Mouse (Mus musculus) kidney, postnatal 36 days (tissue): ENCODE measurements around the gene Gsk3a.
"Not testable (repeated sequence)": the region's sequence is repeated elsewhere in the genome, so short reads cannot be mapped to it uniquely, and the experiment has no call there.

ENCODE experiments used
- DNase-seq, 2 experiments: peaks; one replicate each; pipeline ENCODE4 v3.0.0; 2021 to 2022; ENCODE audit warnings: mixed read lengths in 2 of 2

Gene Gsk3a

DNA sequence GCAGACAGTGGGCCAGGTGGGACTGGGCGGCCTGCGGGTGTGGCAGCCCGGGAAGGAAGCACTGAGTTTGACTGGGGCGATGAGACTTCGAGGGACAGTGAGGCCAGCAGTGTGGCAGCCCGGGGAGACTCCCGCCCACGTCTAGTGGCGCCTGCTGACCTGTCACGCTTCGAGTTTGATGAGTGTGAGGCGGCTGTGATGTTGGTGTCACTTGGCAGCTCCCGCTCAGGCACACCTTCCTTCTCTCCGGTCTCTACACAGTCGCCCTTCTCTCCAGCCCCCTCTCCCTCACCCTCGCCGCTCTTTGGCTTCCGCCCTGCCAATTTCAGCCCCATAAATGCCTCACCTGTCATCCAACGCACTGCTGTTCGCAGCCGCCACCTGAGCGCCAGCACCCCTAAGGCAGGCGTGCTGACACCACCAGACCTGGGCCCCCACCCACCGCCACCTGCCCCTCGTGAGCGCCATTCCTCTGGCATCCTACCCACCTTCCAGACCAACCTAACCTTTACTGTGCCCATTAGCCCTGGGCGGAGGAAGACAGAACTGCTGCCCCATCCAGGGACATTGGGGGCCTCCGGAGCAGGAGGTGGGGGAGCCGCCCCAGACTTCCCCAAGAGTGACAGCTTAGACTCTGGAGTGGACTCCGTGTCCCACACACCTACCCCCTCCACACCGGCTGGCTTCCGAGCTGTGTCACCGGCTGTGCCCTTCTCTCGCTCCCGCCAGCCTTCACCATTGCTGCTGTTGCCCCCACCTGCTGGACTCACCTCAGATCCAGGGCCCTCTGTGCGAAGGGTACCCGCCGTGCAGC lies 35.0 kb upstream of the Gsk3a start:
- no peak for DNase-seq

DNA sequence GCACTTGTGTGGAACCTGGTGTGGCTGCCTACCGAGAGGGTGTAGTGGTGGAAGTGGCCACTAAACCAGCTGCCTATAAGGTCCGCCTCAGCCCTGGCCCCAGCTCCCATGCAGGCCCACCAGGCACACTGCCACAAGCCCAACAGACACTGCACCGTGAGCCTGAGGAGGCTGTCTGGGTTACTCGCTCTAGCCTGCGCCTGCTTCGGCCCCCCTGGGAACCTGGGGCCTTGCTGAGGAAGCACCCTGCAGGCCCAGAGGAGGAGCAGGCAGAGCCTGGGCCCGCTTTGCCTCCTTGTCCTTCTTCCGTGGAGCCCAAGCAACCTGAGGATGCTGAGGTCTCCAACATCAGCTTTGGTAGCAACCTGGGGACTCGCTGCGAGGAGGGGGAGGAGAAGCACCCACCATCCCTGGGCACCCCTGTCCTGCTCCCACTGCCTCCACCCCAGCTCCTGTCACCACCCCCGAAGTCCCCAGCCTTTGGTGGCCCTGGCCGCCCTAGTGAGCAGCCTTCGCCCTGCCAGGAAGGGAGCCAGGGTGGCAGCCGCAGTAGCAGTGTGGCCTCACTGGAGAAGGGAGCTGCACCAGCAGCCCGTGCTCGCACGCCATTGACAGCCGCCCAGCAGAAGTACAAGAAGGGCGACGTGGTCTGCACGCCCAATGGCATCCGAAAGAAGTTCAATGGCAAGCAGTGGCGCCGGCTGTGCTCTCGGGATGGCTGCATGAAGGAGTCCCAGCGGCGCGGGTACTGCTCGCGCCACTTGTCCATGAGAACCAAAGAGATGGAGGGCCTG lies 34.2 kb upstream of the Gsk3a start:
- DNase-seq: no peak

DNA sequence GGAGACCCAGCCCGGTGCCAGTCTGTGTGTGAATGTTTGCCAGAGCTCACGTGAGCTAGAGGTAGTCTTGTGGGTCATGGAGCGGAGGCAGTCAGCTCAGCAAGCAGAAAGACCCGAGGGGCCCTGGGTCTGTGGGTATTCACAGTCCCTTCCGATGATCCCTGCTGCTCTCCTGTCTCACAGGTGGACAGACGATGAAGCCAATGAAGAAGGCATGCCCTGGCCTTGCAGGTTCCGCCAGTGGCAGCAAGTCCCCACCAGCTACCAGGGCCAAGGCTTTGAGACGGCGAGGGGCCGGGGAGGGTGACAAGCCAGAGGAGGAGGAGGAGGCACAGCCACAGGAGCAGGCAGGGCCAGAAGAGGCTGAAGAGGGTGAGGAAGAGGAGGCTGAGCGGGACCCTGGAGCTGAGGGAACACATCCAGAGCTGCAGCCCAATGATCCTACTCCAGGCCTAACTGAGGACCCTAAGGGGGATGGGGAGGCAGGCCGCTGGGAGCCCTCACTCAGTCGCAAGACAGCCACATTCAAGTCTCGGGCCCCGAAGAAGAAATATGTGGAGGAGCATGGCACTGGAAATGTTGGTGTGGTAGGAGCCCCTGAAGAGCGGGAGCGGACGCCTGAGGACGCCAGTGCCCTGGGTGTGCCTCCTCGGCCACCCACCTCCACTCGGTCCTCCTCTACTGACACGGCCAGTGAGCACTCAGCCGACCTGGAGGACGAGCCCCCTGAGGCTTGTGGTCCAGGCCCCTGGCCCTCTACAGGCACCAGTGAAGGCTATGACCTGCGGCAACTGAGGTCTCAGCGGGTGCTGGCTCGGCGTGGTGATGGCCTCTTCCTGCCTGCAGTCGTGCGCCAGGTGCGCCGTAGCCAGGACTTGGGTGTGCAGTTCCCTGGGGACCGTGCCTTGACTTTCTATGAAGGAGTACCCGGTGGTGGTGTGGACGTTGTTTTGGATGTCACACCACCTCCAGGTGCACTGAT lies 33.3 kb upstream of the Gsk3a start:
- DNase-seq: no peak

DNA sequence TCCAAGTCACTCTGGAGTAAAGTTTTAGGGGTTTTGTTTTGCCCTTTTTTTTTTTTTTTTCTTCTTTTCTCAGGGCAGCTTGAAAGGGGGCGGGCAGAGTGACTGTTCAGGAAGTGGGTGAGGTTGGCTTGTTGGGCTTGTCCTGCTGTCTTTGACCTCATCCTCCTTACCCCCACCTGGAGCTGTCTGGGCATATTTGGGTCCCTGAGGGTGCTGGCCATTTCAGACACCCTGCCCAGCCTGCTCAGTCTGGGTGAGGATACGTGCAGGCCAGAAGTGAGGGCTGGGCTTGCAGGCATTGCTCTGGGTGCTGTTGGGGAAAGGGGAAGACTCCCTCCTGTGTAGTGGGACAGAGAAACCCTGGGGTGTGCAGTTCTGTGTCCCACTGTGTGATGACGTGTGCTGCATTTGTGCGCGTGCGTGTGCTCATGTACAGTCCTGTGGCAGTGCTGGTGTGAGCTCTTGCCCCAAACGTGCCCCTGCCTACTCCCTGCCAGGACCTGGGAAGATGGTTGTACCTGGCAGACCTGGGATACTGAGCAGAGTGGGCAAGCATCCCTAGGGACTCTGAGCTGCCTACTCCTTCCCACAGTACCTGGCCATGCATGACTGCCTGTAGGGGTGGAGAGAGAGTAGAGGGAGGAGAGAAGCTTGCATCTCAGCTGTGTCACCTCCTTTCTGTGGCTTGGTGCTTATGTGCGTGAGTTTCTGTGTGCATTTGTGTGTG lies 32.1 kb upstream of the Gsk3a start:
- DNase-seq: peak in 1 of 2 experiments; percentile 59

DNA sequence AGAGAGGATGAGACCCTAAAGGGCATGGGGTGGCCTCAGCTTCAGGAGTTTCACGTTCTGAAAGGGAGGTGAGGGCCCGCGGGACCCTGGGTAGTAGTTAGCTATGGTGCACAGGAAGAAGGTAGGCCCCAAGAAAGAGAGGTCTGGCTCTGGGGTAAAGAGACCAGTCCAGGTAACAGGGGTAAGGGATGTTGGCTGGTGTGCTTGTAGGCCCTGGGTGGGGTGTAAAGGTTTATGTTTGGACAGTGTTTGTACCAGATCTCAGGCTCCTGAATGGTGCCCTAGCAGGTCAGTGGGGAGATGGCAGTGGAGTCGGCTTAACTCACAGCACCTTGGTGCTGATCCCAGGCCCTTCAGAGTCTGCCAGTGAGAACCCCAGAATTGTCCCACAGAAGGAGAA lies 31.4 kb upstream of the Gsk3a start:
- no peak for DNase-seq

DNA sequence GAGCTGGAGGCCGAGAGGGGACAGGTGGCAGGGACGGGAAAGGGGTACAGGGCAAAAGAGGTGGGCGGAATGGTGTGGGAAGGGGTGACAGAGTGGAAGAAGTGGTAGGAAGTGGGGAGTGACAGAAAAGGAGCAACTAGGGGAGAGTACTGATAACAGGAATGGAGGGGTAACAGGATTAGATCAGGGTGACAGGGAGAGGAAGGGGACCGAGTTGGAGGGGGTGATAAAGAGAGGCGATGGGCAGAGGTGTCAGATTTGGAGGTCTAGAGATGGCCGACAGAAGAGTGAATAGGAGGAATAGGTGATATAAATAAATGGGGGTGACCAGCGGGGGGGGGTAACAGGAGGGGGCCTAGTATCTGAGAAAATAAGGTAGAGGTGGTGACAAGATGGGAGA lies 30.9 kb upstream of the Gsk3a start:
- DNase-seq: no peak

DNA sequence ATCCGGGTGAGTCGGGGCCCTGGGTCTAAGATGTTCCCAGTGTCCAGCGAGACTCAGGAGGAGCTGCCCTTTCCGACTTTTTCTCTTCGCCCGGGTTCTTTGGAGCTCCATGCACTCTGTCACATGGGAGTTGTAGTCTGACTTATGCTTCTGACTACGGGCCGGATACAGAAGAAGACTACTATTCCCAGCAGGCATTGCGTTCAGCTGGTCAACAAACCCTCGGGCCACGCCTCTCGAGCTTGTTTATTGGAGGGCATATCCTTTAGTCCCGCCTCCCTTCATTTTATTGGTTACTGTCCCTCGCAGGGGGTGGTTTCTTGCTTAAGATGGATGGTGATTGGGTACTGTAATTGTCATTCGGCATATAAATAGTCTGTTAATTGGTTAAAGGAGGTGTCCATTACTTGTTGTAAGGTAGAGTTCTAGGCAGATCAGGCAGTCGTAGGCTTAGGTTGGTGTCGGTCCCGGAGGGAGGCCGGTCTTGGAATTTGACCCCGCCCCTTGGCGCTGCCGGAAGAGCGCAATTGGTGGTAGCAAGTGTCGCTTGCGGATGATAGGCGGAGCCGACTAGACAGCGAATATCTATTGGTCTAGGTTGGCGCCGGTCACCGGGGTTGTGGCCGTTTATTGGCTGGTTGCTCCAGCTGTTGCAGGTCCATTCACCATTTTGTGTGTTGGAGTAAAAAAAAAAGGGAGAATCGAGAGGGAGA lies 30.3 kb upstream of the Gsk3a start:
- peak; percentile 99 to 100 for DNase-seq

DNA sequence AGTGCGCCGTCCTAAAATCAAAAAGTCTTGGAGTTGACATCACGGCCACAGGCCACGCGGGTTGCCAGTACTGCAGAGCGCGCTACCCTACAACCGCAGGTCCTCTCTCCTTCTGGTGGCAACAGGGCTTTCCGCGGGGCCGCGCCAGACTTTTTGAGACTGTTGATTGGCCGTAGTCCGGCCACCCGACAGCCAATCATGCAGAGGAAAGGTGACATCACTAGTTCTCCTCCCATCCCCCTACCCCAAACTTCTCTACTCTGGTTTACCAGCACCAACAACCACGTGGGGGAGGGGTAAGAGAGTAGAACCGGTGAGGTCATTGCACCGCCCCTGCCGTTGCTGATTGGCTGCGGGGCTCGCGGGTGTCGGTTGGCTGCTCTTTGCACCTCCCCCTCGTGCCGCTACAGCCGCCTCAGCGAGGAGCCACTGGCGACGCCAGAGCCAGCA lies 29.7 kb upstream of the Gsk3a start, which contains the start of gene Cic:
TSS of gene Cic (plus strand) at position 404 of the 450 bp plus-strand sequence.
- peak; percentile 98 to 100 for DNase-seq

DNA sequence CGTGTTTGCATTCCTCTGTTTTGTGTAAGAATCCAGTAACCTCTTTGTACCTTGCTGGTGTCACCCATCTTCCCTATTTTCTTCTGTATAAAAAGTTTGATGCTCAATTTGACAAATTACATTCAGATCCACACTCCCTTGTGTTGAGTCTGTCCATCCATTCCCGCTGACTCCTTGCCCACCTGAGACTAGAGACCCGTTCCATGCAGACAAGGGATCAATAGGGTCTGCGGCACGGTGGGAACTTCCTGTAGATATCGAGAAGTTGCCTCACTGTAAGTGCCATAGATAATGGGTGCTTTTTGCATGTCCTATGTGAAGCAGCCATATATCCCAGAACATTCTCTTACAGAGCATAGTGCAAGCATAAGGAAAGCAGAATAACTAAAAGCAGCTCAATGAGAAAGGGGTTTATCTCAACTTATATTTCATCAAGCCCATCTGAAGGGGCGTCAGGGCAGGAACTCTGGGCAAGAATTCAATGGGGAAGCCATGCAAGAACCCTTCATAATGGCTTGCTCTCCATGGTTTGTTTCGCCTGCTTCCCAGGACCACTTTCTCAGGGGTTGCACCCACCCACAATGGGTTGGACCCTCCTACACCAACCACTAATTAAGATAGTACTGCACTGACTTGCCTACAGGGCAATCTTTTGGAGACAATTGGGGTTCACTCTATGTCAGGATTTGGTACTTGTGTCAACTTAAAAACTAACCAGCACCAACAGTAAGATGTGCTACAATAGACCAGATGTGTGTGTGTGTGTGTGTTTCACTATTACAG lies 28.7 kb upstream of the Gsk3a start:
- DNase-seq: no peak

DNA sequence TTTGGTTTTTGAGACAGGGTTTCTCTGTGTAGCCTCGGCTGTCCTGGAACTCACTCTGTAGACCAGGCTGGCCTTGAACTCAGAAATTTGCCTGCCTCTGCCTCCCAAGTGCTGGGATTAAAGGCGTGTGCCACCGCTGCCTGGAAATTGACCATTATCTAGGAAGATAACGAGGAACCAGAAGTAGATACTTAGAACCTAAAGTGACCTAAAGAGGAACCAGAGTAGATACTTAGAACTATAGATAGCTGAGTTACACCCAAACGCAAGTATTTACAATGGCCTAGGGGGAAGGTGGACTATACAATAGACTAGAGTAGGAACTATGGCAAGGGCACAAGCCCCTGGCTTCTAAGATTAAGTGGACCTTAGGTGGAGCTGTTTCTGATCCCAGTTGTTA lies 28.1 kb upstream of the Gsk3a start:
- DNase-seq: not testable (repeated sequence)

DNA sequence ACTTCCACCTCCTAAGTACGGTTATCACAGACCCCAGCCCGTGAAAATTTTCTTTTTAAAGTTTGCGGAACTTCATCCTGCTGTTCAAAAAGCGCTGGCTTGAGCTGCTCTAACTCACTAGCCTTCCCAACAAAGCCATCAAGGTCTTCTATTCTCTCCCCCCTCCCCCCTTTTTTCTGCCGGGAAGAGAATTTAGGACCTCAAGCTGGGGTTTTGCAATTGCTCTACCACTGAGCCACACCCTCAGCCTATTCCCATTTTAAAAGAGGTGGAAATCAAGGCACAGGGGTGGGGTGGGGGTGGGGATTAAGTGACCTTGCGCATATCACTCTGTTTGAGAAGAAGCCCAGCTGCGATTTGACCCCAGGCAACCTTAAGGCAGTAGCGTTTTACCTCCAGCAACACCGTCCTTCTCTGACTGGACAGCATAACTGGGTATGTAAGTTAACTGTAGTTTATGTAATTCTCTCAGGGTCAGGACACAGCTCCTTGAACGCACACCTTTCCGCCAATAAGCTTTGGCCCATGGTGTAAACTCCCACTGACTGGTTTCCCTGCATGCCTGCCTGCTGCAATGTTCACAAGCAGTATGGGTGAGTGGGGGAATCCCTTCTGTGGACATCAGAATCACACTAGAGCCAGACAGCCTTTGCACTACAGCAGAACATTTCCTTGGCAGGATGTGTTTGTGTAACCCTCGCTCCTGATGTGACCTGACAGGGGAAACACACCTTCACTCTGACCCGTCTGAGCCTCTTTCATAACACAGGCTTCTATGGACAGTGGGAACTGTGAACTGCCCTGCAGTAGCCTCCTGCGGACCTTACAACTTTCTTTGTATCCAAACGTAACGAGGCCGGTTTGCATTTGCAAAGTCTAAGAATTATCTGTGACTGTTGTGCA lies 26.6 kb upstream of the Gsk3a start:
- no peak for DNase-seq

DNA sequence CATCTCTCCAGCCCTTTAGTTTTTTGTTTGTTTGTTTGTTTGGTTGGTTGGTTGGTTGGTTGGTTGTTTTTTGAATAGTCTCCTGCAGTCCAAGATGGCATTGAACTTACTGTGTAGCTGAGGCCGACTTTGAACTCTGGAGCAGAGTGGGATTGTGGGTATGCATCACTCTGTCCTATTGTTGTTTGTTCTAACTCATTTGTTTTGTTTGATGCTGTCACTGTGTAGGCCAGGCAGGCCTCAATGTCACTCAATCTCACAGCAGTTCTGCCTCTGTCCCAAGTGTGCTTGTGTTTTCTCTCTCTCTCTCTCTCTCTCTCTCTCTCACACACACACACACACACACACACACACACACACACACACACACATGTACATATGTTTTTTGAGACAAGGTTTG lies 24.2 kb upstream of the Gsk3a start:
- DNase-seq: no peak

DNA sequence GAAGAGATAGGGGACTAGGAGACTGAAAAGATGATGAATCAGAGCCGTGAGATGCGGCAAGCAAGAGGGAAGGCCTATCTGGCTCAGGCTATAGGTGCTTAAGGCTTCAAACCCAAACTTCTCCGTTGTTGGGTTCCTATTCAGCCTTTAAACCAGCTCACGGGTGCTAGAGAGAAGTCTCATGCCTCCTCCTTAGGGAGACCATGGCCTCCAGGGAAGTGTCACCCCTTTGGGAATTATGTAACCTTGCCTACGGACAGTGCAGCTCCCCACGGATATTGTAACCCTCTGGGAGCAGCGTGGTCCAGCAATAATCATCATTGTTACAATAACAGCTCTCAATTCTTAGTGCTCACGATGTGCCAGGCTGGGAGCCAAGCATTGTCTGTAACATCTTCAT lies 14.2 kb upstream of the Gsk3a start:
- no peak for DNase-seq

DNA sequence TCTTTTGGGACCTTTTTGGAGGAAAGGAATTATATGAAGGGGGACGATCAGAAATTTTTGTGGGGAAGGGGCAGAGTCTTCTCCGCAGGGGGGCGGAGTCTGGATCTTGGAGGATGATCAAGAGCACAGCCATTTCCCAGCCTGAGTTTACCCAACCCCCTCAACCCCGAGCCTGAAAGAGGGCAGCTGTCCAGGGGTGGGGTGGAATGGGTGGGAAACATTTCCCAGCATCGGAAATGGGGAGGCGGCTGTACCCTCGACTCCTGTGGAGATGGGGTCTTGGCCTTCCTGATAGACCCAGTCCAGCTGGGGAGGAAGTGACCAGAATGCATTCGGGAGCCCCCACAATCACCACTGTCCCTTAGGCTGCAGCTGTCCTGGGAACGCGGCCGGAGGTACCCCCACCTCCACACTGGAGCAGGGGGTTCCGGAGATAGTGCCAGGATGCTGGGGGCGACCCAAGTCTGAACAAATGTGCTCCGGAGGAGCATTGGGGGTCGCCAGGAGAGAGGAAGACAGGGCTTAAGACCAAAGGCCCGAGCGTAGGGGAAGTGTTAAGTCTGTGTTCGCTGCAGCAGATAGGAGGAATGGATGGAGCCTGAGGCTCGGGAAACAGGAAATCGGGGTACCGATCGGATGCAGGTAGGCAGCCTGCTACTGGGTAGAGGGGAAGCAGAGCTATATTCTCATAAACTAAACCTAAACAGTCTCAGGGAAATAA lies 13.6 kb upstream of the Gsk3a start:
- DNase-seq: peak; percentile 58 to 78

DNA sequence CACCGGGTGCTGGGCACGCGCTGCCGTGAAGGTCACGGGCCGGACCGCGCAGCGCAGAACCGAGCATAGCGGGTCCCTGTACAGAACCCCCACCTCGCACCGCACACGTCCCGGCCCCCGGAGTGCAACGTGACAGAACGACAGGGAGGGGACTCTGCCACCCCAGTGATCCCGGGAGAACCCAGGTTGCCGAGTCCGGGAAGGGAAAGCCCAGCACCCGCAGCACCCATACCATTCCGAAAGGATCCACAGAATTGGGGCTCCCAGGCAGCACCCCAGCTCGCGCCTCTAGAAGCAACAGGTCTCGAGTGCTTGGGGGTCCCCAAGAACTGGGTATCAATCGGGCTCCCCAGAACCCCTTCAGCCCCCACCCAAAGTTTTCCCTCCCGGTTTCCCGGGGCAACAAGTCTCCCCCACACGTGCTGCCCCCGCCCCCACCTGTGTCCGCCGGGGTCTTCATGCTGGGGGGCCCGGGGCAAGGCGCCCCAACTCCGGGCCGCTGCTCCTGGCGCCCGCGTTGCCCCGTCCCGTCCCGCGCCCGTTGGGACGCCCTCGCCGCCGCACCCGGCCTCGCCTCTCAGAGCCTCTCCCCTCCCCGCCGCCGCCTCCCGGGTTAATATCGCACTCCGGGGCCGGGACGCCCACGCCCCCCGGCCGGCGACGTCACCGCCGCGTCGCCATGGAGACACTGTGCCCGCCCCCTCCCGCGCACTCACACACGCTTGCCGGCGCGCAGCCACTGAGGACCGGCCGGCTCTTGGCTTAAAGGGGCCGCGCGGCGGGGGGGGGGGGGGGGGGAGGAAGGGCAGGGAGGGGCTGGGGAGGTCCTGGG lies 12.7 kb upstream of the Gsk3a start, which contains the start of gene Erf:
TSS of gene Erf (minus strand) at position 621 of the 832 bp plus-strand sequence.
- DNase-seq: peak; percentile 96 to 97

DNA sequence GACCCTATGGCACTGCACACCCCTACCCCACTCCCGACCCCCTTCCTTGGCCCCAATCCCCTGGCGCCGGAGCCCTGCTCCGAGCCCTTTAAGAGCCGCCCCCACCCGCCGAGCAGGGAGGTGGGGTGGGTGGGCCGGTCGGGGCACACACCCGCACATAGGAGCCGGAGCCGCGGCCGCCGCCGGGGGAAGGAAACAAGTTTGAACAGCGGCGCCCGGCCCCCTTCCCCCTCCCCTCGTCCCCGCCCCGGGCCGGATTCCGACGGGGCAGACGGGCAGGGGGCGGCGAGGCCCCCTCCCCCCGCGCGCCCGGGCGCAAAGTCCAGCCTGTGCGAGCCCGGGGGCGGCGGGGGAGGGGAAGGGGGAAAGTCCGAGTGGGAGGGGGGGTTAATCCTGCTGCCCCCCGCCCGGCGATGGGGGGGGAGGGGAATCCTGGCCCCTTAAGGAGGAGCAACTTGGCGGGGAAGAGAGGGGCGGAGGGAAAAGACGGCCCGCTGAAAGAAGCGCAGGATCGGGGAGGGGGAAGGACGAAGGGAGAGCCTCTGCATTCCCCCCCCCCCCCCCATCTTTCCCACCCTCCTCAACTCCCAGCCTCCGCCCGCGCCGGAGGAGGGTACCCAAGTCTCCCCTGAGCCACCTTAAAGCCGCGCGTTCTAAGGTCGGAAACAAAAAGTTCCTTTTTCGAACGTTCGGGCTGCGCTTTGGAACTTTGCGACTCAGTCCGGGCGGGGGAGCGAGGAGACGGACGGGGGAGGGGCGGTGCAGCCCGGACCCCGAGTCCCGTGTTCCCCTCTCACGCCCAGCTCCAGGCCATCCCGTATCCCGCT lies 11.9 kb upstream of the Gsk3a start:
- DNase-seq: peak; percentile 88 to 92

DNA sequence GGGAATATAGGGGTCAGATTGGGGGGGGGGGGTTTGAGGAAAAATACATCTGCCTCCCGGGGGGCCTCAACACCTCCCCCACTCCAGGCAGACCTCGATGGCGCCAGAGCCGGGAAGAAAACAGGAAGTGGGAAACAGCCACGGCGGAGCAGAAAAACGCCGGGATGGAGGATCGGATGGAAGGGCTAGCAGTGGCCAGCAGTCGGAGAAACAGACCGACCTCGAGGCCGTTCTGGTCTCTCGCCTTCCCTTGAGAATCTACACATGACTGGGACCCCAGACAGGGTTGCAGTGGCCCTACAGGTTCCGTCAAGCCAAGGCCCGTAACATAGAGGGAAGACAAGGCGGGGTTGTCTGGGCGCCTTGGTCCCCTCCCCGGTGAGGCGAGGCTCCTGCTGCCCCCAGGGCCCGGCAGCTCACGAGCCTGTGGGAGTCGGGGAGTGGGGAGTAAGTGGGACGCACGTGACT lies 11.2 kb upstream of the Gsk3a start:
- DNase-seq: peak; percentile 28 to 58
